Mouse (Mus musculus): ENCODE results near the gene Nup214.

DNA sequence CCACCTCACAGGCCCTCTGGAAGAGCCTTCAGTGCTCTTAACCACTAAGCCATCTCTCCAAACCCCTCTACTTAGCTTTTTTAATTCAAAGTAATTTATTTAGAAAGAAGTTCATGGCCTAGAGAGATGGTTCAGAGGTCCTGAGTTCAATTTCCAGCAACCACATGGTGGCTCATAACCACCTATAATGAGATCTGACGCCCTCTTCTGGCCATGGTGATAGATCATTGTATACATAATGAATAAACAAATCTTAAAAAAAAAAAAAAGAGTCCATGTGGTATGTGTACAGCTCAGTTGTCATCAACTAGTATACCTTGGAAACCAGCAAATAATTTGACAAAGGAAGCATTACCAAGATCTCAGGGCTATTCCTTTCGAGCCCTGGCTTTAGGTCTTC lies 24.2 kb downstream of the Nup214 start:
- TF ChIP-seq EP300 (IDR thresholded peaks at IDR 0.05; ENCODE audit: insufficient read depth, low read depth, low read length) (no peak), POLR2A (IDR thresholded peaks at IDR 0.05; ENCODE audit: insufficient read depth, low read depth, low read length) (no peak)

Measured in heart, adult 2 months (tissue).